Mouse (Mus musculus) yolk sac, embryonic 10.5 days (tissue): ENCODE measurements at regions not wholly inside any gene's neighbourhood (a gene's known extent, or its start where the extent isn't known, plus 50 kb on each side); places are given as distances from the start of the nearest gene placed in this dataset.

Source experiments
- DNase-seq: peaks from one replicate; pipeline ENCODE4 v3.0.0-alpha.2; 2017; ENCODE audit warnings: low spot score

DNA sequence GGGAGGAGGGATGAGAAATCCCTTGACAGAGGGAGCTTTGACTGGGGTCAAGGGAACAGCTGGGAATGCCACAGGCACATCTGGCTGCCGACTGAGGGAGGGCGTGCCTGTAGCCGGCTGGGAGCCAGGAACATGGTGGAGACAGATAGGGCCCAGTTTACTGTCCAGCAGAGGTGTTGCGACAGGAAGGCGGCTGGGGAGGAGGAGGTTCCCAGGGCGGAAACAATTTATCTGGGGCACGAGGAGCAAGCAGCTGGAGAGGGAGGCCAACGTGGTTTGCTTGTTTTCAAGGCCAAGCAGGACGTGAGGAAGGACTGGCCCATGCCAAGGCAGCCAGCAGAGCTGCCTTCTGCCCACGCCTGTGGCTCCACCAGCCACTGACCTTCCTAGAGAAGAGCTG lies 208.0 kb downstream of the Cyp26b1 start:
- DNase-seq: peak; percentile 11

DNA sequence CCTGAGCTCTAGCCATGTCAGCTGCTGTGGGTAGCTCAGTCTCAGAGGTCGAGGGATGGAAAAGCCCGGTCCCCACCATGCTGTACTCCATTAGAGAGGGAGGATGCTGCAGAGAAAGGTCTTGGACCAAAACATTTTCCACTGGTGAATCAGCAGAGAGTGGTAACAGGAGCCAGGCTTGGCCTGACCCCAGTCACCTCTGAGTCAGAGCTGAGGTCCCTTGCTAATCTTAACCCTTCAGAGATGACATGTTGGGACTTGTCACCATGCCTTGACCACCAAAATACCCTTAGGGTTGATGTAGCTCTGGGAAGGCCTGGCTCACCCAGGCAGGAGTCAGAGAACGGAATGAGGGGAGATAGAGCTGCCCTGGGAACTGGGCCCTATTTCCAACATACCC lies 210.0 kb downstream of the Cyp26b1 start:
- DNase-seq: no peak

DNA sequence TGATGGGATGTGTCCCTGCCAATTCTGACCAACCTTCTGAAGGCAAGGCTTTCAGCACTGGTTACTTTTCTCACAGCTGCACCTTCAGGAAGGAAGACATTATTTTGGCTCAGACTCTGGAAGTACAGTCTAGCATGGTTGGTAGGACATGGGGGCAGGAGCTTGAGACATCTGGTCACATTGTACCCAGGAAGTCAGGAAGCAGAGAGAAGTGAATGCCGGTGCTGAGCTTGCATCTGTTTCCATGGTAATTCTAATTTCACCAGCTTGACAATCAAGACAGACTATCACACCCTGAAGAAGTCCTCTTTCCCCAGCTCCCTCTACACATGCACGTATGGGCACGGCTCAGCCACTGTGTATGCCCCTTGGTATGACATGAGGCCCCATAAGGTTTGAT lies 210.6 kb downstream of the Cyp26b1 start:
- DNase-seq: no peak

DNA sequence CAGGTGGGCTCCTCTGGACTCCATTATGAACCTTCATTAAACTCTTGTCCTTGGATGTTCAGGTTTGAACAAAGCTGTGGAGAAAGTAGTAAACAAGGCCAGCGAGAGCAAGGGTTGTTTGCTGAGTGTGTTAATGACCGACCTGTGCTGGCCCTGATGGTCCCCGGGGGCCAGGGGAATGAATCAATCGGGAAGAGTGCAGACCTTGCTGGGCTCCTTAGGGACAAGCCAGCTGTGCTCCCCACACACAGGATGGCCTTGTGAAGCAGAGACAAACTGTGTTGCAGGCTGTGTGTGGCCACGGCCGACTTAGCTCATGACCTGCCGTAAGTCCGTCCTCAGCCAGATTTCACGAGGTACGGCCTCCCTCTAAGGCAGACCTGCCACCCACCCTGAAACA lies 212.1 kb downstream of the Cyp26b1 start:
- DNase-seq: no peak

DNA sequence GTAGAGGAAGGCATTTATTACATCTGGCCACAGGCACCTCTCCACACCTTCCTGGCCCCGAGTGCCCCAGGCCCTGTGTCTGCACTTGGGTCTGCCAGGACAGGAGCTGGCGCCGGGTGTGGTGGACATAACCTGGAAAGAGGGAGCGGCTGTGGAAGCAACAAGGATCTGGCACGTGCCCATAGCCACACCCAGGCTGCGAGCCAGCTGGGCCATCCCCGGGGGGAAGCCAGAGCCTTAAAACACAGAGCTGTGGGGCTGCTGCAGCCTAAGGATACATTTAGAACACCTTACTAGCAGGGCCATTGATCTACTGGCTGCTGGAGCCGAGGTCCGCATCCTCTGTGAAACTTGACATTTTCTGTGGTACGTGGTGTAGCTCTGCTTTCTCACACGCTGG lies 217.0 kb downstream of the Cyp26b1 start:
- no peak for DNase-seq

DNA sequence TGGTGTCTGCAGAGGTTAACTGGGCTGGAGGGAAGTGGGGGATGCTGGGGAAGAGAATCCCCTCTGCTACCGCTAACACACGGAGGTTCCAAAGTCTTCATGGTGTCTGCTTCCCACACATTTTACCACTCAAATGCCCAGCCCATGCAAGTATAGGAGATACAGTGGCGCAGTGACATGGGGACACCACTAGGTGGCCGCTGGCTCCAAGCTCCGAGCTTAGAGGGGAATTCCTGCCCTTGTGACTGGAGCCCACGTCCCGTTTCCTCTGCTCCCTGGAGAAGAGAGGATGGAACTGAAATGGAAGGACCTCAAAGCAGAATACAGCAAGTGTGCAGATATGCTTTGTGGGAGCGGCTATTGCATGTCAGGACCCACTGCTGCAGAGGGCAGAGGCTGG lies 218.2 kb downstream of the Cyp26b1 start:
- DNase-seq: peak; percentile 5

DNA sequence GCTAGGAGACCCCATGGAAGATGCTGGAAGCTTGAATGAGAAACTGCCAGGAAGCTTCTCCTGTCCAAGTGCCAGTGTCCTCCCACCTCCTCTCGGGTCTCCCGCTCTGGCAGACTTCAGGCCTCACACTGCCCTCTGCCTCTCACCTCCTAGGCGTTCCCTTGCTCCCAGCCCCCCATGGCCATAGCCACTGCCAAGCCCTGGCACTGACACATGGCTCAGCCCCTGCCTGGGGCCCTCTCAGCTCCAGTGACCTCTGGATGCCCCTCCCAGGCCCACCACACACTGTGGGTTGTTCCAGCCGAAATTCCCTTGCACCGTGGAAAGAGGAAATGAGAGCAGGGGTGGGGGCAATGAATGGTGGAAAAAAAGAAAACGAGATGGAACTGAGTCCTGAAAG lies 227.3 kb downstream of the Cyp26b1 start:
- DNase-seq: no peak

DNA sequence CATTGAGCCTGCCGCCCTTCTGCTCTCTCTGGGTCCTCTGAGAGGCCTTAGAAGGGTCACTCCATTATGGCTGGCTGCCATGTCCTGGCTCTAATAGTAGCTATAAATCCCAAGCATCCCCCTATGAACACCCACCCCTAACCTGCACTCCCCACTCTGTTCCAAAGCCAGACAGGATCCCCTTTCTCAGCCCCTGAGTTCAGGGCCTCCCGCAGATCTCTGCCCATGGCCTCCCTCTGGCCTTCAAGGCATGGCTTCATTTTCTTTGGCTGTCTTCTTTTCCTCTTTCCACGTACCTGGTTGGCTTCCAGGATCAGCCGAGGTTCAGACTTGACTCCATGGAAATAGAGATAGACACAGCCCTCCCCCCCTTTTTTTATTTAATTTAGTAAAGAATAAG lies 227.8 kb downstream of the Cyp26b1 start:
- no peak for DNase-seq

DNA sequence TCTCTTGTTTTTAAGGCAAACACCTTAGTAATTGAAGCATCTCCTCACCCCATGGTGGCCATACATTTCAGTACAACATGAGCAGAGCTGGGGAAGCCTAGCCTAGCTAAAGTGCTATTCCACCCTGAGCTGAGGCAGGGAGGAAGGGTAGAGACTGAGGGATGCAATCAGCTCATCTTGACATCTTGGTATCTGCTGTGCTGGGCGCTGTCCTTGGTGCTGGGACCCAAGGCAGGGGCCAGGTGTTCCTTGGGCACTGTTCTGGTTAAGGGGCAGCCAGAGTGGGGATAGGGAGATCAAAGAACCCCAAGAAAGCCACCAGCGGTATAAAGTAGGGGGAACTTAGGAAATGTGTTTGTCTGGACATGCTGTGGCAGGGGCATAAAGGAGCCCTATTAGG lies 228.7 kb downstream of the Cyp26b1 start:
- peak; percentile 11 for DNase-seq

DNA sequence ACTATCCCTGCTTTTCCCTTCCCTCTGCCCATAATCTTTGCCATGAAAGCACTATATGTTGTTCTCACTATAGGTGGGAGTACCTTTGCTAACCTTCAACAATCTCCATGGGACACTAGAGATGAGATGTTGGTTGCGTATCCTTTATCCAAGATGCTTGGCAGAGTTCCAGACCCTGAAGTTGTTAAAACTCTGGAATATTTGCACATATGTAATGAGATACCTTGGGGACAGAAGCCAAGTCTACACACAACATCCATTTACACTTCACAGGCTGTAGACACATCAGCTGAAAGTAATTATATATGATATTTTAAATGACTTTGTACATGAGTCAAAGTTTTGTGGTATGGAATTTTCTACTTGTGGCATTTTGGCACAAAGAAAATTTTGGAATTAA lies 231.4 kb downstream of the Cyp26b1 start:
- no peak for DNase-seq

DNA sequence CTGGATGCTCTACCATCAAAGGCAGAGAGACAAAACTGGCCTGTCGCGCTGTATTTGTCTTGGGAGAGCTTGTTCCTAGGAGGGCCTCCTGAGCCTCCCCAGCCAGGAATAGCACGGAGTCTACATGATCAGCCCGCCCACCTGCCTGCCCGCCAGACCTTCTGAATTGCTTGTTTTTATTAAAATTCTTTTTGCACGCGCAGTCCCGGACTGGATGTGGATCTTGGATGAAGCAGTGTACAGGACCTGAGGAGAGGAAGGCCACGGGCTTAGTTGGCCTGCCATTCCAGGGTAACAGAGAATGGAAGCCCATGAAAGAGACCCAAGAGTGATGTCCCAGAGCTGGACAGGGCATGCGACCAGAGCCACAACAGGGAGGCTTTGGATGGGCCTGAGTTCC lies 235.8 kb downstream of the Cyp26b1 start:
- DNase-seq: no peak

DNA sequence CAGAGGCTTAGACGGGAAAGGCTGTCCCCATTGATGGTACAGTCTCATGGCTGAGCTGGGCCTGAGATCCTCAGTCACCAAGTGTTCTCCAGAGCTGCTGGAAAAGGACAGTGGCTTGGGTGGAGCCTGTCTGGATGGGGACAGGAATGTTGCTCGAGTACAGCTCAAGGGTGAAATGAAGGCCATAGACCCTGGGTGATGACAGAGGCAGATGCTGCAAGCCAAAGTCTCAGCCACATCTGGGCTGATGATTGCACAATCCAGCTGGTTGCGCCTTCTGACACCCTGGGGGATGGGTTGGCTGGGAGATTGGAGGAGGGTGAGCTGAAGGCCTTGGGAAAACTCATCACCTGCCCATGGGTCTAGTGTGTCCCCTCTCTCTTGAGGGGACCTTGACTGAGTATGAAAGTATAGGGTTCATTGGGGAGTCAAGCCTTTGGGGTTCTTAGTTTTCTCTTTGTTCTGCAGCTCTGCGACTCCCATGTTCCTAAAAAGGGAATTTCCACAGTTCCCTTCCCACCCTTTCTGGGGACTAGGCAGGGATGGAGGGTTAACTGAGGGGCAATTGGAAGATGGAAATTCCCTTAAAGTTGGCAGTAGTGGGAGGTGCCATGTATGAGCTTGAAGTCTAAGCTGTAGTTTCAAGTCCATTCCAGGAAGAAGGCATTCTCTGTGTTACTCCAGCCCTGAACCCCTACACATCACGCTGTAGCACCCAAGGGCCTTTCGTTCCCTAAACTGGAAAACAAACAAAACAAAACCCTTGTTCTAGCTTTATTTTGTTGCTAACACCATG lies 240.1 kb downstream of the Cyp26b1 start:
- DNase-seq: no peak

DNA sequence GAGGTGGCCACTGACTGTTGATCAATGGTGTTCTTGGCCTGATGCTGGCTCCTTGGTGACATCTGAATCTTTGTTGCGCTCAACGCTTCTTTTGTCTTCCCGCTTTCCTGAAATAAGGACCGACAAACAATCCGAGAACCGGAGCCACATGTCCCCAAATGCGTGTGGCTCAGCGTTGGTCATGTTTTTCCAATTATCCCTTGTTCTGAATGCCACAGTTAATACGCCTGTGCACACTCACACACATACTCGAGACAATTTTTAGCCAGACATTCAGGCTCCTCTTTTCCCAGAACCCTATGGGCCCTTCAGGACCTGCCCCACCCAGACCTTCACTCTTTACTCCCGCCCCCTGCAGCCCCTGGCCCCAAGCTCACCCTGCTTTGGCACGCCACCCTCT lies 248.8 kb downstream of the Cyp26b1 start:
- DNase-seq: no peak

DNA sequence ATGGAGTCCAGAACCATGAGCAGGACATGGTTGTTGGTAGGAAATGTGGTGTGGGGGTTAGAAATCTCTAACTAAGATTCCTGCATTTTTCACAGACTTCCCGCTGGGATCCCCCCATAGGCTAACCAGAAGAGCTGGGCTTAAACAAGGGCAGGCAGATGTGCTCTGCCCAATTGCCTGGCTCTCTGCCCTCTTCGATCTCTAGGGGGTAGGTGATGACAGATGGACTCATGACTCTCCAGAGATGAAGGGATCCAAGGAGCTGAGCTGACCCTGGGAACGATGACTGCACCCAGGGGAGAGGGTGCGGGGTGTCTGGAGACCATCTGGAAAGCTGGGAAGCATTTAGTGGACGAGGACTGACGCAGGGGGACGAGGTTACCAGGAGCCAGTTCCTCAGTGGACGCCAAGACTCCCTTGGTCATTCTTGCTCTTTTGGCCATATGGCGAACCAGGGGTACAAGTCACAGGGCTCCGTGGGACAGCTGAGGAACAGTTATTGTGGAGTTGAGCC lies 260.0 kb downstream of the Cyp26b1 start:
- no peak for DNase-seq

DNA sequence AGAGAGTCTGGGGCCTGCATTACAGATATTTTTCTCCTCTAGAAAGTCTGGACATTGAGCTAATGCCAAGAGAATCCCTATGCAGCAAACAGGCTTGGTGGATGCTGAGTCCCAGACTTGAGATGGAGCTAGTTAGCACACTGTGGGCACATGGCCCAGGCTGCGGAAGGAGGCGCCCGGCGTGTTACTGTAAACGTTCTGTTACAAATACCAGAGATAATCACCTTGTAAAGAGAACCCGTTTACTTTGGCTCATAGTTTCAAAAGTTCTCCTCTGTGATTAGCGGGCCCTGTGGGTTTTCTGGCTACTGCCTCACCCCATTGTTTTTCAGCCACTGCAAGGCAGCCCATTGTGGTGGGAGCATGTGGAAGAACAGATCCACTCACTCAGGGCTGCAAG lies 264.6 kb downstream of the Cyp26b1 start:
- no peak for DNase-seq

DNA sequence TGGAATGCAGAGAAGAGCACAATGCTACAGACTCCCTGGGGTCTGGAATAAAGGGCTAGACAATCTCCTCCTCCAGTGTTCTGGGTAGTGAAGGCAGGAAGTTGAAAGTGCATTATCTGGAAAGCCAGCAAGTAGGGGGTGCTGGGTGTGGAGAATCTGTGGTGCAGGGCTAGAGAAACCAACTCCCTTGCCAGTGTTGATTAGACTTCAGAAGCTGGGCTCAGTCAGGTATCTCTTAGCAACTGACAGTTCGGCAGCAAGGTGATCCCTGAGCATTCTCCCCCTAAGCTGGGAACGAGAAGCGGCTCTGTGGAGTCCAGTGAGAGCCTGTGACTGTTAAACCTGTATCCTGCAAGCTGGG lies 265.7 kb downstream of the Cyp26b1 start:
- DNase-seq: no peak

DNA sequence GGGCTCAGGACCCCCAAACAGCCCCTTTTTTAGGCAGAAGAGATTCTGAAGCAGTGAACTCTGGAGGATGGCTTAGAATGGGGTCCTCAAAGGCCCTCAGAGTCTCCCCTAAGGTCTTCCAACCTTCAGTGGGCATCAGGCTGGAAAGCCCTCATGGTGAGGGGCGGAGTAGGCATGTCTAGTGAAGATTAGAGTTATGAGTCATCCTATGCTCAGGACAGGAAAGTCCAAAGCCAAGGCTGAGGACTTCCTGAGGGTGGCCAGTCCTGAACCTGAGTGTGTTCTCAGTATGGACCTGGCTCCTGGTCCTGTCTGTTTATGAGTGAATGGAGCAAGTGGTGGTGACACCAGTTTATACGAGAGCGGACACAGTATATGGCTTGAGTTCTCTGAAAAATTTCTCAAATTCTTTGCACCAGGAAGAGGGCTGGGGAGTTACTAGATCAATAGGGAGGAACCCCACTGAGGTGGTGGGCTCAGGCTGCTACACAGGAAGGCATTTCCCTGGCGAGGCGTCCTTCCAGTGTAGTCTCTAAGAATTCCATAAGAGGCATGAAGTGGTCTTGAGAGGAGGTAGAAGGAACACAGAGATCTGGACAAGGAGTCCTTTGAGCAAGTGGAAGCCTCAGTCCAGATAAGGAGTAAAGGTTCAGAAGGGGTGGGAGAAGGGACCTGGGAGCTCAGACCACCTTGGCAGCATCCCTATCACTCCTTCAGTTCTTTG lies 266.2 kb downstream of the Cyp26b1 start:
- no peak for DNase-seq

DNA sequence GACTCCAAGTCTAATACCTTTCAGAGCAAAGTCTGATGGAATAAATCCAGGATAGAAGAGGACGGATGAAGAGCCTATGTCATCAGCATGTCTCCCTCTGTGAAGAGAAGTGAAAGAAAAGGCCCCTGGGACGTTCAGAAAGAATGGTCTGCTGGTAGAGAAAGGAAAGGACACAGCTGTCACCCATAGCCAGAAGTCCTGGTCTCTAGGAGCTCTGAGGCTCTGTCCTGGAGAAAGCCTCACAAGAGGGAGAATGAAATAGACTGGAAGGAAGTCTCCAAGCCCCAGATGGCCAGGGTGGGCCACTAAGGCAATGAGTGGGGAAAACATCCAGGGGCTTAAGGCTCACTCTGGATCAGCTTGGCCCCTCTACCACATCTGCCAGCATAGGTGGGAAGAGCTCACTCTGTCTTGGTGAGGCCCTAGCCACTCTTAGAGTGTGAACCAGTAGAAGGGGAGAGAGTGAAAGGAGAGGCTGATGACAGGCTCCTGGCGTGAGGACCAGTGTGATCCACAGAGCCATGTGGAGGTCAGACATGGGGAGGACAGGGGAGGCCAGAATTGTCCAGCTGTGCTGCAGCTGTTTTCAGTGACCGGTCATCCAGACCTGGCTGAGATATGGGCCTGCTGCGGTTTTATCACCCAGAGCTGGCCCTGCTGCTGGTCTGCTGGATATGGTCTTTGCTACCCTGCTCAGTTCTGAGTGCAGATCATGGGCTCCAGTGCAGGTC lies 268.2 kb downstream of the Cyp26b1 start:
- no peak for DNase-seq

DNA sequence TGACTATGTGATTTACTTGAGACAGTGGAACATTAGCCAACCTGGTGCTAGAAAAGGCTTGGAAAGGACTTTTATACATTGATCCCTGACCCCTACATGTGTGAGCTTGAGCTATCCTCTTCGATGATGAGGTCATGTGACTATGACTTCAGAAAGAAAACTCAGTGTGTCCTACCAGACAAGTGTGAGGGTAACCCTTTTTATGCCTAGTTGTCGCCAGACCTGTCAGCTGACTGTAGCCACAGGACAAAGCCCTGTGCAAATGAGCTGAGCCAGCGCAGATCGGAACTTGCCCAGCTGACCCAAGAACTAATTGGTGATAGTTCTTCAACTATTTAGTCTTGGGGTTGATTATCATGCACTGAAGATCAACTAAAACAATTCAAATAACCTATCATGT lies 269.5 kb downstream of the Cyp26b1 start:
- DNase-seq: no peak

DNA sequence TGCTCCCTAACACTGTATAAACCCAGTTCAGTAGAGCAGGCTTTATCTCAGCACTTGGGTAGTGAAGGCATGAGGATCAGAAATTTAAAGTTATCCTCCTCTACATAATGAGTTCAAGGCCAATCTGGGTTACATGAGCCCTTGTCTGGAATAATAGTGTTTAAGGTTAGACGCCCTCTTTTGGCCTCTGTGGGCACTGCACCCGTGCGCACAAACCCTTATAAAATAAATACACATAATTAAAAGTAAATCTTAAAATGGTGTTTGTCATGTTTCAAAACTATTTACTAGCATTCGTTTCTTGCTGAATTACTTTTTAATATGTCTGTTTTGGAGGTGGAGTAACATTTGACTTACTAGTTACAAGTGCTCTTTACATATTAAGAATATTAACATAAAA lies 271.2 kb downstream of the Cyp26b1 start:
- no peak for DNase-seq

DNA sequence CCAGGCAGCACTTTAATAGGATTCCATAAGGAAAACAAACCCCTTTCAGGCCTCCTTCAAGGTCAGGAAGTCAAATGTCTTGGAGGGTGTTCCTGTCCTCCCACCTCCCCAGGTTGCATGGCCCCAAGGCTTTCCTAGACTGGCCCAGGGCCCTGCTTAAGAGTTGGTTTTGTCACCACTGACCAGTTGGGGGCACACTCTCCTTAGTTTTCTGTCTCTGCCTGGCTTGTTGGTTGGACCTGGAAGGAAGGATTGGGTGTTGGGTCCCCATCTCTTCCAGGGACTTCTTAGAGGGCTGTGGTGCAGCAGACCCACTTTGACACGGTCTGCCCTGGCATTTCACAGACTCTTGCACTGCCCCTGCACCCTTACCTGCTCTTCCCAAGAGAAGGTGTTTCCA lies 273.1 kb downstream of the Cyp26b1 start:
- DNase-seq: no peak

DNA sequence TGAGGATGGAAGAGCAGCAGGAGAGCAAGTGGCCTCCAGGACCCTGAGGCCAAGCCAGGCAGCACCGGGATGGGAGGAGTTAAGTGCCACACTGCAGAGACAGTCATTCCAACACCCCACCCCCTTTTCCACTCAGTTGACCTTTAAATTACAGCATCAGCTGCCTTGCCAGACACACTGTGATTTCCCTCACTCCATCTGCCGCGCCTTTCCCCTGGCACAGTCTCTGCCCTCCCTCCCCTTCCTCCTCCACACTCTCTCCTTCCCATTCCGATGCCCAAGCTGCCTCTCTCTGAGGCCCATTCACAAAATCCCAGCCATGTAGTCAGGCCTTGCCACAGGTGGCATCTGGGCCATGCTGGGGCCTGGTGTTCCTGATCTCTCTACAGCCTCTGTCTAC lies 274.9 kb downstream of the Cyp26b1 start:
- DNase-seq: no peak

DNA sequence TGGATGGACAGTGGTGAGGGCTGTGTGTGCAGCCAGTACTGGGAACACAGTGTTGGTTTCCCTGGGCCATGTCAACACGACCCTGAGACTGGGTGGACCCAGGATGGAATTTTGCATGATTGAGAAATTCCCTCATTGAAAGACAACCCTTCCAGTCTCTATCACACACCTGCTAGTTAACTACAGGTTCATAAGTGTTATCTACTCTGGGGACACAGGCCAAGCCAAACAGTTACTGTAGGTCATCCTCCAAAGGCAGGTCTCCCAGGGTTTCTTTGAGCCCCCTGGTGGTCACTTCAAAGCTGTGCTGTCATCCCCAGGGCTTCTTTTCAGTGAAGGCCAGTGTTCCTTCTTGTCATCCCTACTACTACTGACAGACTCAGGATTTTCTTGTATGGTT lies 276.7 kb downstream of the Cyp26b1 start:
- no peak for DNase-seq
